Mouse (Mus musculus) MEL (cell line): ENCODE measurements around the gene Tmem178b.

Experiments
- CHD1 ChIP-seq: IDR thresholded peaks from 2 replicates; pipeline ENCODE4 v1.6.1; 2012; ENCODE audit warnings: low read depth, mild to moderate bottlenecking, inconsistent platforms, low read length, improper control_type of control experiment
- CTCF ChIP-seq, 3 experiments: IDR thresholded peaks in 2 of 3; conservative IDR thresholded peaks in 1 of 3; 2 replicates each; pipeline ENCODE4 v1.5.1; 2011 to 2012; ENCODE audit warnings: low read length in 3 of 3, low read depth in 2 of 3, mild to moderate bottlenecking in 2 of 3, improper control_type of control experiment in 1 of 3, inconsistent platforms in 1 of 3, mixed read lengths in 1 of 3, moderate library complexity in 1 of 3; ENCODE audit not compliant: control insufficient read depth in 1 of 3, insufficient read depth in 1 of 3, poor library complexity in 1 of 3, severe bottlenecking in 1 of 3
- EP300 ChIP-seq, 2 experiments: IDR thresholded peaks; 2 replicates each; pipeline ENCODE4 v1.6.1; 2011; ENCODE audit warnings: improper control_type of control experiment in 2 of 2, low read length in 2 of 2, low read depth in 1 of 2, mild to moderate bottlenecking in 1 of 2
- MAX ChIP-seq: IDR thresholded peaks from 2 replicates; pipeline ENCODE4 v1.6.1; 2011; ENCODE audit warnings: low read length, improper control_type of control experiment
- MAZ ChIP-seq: IDR thresholded peaks from 2 replicates; pipeline ENCODE4 v1.6.1; 2012; ENCODE audit warnings: low read depth, mild to moderate bottlenecking, inconsistent platforms, low read length, improper control_type of control experiment
- MEF2A ChIP-seq: IDR thresholded peaks from 2 replicates; pipeline ENCODE4 v1.6.1; 2014; ENCODE audit warnings: low read depth, mild to moderate bottlenecking, inconsistent platforms, low read length, improper control_type of control experiment; ENCODE audit not compliant: poor library complexity, insufficient replicate concordance, severe bottlenecking; ENCODE audit errors: extremely low read depth
- POLR2A ChIP-seq, 2 experiments: IDR thresholded peaks; 2 replicates each; pipeline ENCODE4 v1.6.1; 2011 to 2012; ENCODE audit warnings: low read length in 2 of 2, mild to moderate bottlenecking in 2 of 2, control low read depth in 1 of 2, improper control_type of control experiment in 1 of 2, low read depth in 1 of 2, moderate library complexity in 1 of 2; ENCODE audit not compliant: control insufficient read depth in 1 of 2, insufficient read depth in 1 of 2, poor library complexity in 1 of 2
- POLR2AphosphoS5 ChIP-seq: IDR thresholded peaks from 2 replicates; pipeline ENCODE4 v1.6.1; 2012; ENCODE audit warnings: low read depth, borderline replicate concordance, mild to moderate bottlenecking, inconsistent platforms, low read length, moderate library complexity, mixed read lengths
- TAL1 ChIP-seq: IDR thresholded peaks from 2 replicates; pipeline ENCODE4 v1.6.1; 2012; ENCODE audit warnings: mild to moderate bottlenecking, inconsistent platforms, low read length, moderate library complexity, mixed read lengths
- UBTF ChIP-seq: IDR thresholded peaks from 2 replicates; pipeline ENCODE4 v1.6.1; 2012; ENCODE audit warnings: low read depth, mild to moderate bottlenecking, inconsistent platforms, low read length, improper control_type of control experiment, moderate library complexity, borderline replicate concordance; ENCODE audit not compliant: insufficient read depth
- ZC3H11A ChIP-seq: IDR thresholded peaks from 2 replicates; pipeline ENCODE4 v1.6.1; 2012; ENCODE audit warnings: low read depth, mild to moderate bottlenecking, inconsistent platforms, low read length, improper control_type of control experiment
- ZNF384 ChIP-seq: IDR thresholded peaks from 2 replicates; pipeline ENCODE4 v1.6.1; 2012; ENCODE audit warnings: low read depth, mild to moderate bottlenecking, inconsistent platforms, low read length, improper control_type of control experiment

GRCm38 (mm10) chr6:40137831-40138520 is 264.9 kb downstream of the Tmem178b start:
- TF ChIP-seq CTCF (IDR thresholded peaks at IDR 0.05 in 2 of 3, conservative IDR thresholded peaks at IDR 0.05 in 1 of 3; ENCODE audit: control insufficient read depth in 1 of 3, insufficient read depth in 1 of 3, low read depth in 2 of 3, low read length in 3 of 3, poor library complexity in 1 of 3, severe bottlenecking in 1 of 3) (no peak), ZNF384 (no peak), POLR2A (IDR thresholded peaks at IDR 0.05; ENCODE audit: control insufficient read depth in 1 of 2, insufficient read depth in 1 of 2, low read depth in 1 of 2, low read length in 2 of 2, poor library complexity in 1 of 2) (no peak), UBTF (no peak), MAX (no peak), MEF2A (no peak), TAL1 (no peak), EP300 (IDR thresholded peaks at IDR 0.05; ENCODE audit: low read depth in 1 of 2, low read length in 2 of 2) (no peak), ZC3H11A (no peak), POLR2AphosphoS5 (no peak), CHD1 (no peak), MAZ (no peak)
